Mouse (Mus musculus) ovary, postnatal 14 days (tissue): ENCODE data around the gene Jade1.

Source experiments
- DNase-seq: peaks from one replicate; pipeline ENCODE4 v3.0.0; 2022; ENCODE audit warnings: low spot score

Jade1 gene

DNA sequence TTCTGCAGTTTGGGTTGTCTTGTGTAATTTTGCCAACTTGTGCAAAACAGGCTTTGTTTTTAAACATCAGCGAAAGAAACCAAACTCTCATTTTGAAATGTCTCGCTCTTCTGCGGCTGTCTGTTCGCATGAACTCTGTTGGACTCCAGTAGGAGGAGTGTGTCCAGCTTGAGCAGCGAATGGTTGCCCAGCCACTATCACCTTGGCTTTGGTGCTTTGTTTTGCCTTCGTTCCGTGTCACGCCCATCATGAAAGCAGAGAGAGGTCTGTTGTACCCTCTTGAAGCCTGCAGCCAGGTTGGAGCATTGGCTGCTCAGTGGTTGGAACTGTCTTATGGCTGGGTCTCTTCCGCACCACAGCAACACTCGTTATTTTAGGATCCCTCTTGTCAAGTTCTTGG is 43.7 kb downstream of the Jade1 start:
- no peak for DNase-seq

DNA sequence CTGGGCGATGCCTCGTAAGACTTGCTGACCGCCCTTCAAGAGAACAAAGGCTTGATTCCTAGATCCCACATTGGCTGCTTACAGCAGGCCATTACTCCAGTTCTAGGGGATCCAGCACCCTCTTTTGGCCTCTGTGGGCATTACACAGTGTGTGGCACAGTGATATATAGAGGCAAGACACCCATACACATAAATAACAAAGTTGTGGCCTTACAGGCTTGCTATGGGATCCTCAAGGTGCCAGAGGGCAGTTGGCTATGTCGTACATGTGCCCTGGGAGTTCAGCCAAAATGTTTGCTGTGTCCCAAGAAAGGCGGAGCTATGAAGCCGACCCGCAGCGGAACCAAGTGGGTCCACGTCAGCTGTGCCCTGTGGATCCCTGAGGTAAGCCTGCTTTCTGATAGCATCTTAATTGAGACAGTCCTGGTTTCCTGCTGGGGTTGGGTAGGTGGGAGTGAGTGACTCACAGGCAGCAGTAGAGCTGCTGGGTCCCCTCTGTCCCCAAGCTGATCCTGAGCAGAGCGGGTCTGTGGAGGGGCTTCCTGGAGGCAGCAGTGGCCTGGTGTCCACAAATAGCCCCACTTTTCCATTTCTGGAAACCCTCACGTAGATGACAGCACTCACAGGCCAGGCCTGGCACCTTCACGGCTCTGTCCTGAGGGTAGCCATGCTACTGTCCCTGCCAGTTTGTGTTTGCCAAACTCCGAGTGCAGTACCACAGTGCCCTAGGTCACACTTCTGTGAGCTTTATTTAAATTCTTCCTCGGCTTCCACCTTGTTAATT is 44.5 kb downstream of the Jade1 start:
- peak; percentile 34 for DNase-seq

- no peak for DNase-seq
These were observed 45.9 kb downstream of the Jade1 start for GRCm38 (mm10) chr3:41601226-41602020.

GRCm38 (mm10) chr3:41602933-41603332 is 47.4 kb downstream of the Jade1 start:
- no peak for DNase-seq

DNA sequence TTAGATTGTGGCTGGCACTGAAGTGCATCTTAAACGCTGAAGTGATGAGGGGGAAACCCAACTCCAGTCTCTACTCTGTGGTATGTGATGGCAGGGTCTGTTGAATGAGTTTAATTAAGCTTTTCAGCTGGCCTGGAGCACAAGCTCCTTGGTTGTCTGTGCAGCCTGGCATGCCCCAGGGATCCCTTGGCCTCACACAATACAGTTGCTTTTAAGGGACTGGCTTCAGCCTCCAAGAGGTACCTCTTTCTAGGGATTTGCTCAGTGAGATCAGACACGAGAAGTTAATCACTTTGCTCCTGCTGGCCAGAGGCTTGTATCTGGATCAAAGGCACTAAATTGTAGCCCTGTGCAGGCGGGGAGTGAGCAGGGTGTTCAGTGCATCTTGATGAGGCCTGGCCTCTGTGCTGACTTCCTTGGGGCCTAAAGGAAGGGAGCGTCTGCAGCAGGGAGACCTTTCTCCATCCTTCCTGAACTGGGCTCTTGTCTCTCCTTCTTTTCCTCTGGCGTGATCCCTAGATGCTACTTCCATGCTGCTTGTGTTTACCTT is 48.0 kb downstream of the Jade1 start:
- DNase-seq = no peak

DNA sequence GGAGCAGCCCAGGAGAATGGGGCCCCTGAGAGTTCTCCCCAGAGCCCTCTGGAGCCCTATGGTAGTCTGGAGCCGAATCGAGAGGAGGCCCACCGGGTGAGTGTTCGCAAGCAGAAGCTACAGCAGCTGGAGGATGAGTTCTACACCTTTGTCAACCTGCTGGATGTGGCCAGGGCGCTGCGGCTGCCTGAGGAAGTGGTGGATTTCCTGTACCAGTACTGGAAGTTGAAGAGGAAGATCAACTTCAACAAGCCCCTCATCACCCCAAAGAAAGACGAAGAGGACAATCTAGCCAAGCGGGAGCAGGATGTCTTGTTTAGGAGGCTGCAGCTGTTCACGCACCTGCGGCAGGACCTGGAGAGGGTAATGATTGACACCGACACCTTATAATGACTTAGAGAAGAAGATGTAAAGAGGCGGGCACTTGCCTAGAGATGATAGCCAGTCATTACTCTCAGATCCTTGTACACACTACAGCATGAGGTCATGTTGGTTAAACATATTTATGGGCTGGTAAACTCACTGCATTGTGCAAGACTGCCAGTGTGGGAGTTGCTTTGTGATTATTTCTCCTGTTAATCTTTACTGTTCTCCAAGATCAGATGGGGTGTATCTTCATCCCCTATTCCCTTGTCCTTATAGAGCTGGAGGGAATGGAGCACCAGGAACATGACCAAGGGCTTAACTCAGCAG is 49.2 kb downstream of the Jade1 start:
- DNase-seq = no peak

- DNase-seq = no peak
These were observed 50.2 kb downstream of the Jade1 start for GRCm38 (mm10) chr3:41605601-41606329.

DNA sequence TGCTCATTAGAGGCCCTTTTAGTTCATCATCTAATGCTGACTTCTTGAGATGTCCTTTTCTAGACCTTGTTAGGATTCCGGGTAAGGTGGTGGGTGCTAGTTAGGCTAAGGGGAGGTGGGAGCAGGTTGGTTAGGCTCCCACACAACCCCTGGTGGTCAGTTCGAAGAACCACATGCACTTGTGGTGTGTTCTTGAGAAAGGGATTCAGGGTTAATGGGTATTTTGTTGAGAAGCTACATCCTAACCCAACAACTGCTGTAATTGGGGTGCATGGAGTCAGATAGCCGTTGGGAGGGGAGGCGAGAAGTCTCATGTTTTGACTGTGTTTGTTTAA is 50.8 kb downstream of the Jade1 start:
- DNase-seq = no peak

DNA sequence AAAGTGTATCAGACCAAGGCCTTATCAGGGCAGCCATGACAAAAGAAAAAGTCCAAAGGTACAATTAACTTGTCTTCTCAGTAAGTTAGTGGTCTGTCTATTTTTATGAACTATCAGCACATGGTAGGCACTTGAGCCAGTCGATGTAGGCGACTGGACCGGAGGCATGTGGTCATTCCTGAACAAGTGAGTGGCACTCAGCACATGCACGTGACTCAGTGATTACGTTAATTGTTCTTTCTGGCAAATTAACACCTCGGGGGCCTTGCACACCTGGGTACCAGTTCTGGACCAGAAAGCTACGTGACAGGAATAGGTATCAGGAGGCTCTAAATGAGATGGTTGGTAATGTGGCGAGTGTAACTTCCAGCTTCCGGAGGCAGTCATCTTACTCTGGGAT is 51.5 kb downstream of the Jade1 start:
- DNase-seq = no peak

GRCm38 (mm10) chr3:41607467-41607866 is 51.9 kb downstream of the Jade1 start:
- no peak for DNase-seq

DNA sequence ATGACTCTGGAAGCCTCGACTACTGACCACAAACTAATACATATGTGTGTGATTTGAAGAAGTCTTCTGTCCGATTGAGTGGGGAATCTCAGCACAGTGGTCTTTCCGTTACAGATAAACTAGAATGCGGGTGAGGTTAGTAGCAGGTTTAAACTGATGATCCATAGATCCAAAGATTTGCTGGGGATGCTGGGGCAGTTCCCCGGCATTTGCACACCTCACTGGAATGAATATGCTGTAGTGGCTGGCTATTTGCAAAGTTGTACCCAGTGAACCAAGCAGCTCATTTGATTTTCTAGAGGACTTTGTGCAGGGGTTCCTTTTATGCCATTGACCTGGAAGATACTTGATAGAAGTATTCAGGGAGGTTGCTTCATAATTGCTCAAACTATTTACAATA is 53.5 kb downstream of the Jade1 start:
- DNase-seq = no peak

- DNase-seq = no peak
These were observed 56.7 kb downstream of the Jade1 start for GRCm38 (mm10) chr3:41612211-41612610.

DNA sequence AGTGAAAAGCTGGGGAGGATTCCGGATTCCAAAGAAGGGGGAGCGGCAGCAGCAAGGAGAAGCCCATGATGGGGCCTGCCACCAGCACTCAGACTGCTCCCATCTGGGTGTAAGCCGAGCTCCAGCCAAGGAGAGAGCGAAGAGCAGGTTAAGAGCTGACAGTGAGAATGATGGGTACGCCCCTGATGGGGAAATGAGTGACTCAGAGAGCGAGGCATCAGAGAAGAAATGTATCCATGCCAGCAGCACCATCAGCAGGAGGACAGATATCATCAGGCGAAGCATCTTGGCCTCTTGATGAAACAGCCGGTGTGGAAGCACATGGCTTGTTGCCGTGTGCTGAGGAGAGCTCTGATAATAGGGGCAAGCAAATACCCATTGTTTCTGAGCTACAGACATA is 58.2 kb downstream of the Jade1 start:
- no peak for DNase-seq

- DNase-seq = no peak
These were observed 58.9 kb downstream of the Jade1 start for GRCm38 (mm10) chr3:41614230-41614985.

- no peak for DNase-seq
These were observed 62.5 kb downstream of the Jade1 start for GRCm38 (mm10) chr3:41618036-41618435.

DNA sequence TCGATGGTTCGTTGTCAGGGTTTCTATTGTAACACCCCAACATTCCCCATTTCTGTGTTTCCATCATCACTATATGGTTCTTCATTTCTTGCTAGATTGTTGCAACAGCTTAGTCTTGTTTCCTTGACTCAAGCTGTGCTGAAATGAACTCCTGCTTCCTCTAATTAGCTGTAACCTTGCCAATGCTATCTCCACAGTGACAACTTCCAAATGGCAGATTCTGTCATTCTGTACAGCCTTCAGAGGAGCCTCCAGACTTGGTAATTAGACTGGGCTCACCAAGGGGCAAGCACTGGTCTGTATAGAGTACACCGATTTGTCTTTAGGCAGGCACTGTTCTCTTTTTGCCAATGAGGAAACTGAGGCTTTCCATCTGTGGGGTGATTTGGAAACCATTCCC is 63.0 kb downstream of the Jade1 start:
- DNase-seq = no peak

DNA sequence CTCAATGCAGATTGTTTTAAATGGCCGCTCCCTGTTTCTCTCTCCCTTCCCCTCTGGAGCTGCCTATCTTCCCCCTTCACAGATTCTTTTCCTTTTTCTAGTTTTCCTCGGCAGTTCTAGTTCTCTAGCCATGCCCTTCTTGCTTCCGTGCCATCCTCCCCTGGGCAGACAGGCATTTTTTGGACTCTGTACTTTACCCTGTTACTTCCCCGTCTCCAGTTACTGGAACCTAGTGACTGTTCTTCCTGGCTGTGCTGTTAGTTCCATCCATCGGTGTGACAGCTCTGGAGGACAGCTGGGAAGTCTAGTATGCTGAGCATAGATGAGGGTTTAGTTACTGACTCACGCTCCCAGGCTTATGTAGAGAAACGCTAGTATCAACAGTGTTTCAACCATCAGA is 65.4 kb downstream of the Jade1 start:
- DNase-seq = no peak

GRCm38 (mm10) chr3:41655642-41656041 is 100.1 kb downstream of the Jade1 start:
- DNase-seq = no peak
